Mouse (Mus musculus): ENCODE measurements at regions not wholly inside any gene's neighbourhood (a gene's known extent, or its start where the extent isn't known, plus 50 kb on each side); places are given as distances from the start of the nearest gene placed in this dataset.

DNA sequence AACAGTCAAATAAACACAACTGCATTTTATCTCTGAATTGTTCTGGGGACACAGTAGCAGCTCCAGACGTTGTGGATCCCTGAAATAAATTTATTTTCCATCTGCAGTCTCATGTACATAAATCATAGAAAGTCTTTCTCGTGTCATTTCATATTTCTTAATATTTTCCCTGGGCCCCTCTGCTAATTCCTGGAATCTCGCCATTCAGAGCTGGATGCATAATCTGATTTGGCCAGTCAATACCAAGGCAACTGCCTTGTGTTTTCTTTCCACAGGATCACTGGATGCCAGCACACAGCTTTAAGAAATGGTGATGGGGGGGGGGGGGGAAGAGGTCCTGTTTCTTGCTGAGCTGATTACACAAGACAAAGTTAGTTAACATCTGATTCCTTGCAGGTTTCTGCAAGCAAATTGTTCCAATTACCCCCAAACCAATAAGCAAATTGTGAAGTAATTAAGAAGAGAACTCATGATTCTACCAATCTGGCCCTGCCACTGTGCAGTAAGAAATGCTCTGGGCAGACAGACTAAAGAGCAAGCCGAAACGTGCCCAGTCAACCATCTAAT is 824.2 kb upstream of the Sox9 start:
- TF ChIP-seq CTCF (IDR thresholded peaks at IDR 0.05; ENCODE audit: low read depth, low read length), result no peak
- no peak for TF ChIP-seq POLR2A (IDR thresholded peaks at IDR 0.05; ENCODE audit: extremely low read depth, insufficient read depth, low read length)
